Mouse (Mus musculus) spleen, adult 2 months (tissue): Measurements from ENCODE around the gene Polr2j.
"Not testable (repeated sequence)": the region's sequence is repeated elsewhere in the genome, so short reads cannot be mapped to it uniquely, and the experiment has no call there.

Source experiments
- CTCF ChIP-seq: fragments of 200-500 bp; IDR thresholded peaks from 2 replicates; pipeline ENCODE4 v1.5.1; 2011; ENCODE audit warnings: mild to moderate bottlenecking, inconsistent platforms; ENCODE audit not compliant: insufficient read depth, insufficient read length, insufficient replicate concordance; ENCODE audit errors: extremely low read depth
- POLR2A ChIP-seq: fragments of 200-500 bp; IDR thresholded peaks from 2 replicates; pipeline ENCODE4 v1.6.1; 2011; ENCODE audit warnings: low read depth, low read length, inconsistent platforms

DNA sequence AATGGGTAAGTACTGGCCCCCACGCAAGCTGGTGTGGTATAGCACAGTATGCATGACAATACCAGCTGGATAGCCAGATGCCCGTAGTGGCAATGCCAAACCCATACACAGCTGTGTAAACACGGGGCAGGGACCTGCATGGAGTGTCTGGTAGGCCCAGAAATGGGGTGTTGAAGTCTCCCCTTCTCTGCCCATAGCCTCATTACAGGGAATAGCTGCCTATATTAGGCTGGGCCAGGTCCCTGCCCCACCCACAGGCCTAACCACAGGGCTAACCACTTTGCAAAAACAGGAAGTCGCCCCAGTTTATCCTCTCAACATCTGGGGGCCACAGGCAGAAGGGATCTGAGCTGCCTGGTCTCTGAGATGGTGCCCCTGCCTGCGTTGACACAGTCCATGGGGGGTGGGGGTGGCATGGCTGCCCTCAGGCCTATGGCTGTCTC lies 32.7 kb downstream of the Polr2j start:
- TF ChIP-seq CTCF, POLR2A: not testable (repeated sequence)
